Mouse (Mus musculus) heart, postnatal 4 days (tissue): ENCODE data around the gene Slc25a23. TPM values are rescaled to one million over a fixed set of nuclear protein-coding genes. Genes with fewer than 3 reads are reported as not detected.
A peak's percentile ranks its signal among the peaks of the same experiment; 100 is the strongest.
"Not testable (repeated sequence)": the region's sequence is repeated elsewhere in the genome, so short reads cannot be mapped to it uniquely, and the experiment has no call there.

Experiments used
- DNase-seq: peaks from one replicate; pipeline ENCODE4 v3.0.0; 2021
- total RNA-seq, 2 experiments: library from RNA; stranded (reverse); gene quantifications; 2 replicates each; pipeline ENCODE4 v1.2.3; 2021

Slc25a23 gene
- total RNA-seq, 2 experiments from 2014 or later: 78.3 to 81.6 TPM

DNA sequence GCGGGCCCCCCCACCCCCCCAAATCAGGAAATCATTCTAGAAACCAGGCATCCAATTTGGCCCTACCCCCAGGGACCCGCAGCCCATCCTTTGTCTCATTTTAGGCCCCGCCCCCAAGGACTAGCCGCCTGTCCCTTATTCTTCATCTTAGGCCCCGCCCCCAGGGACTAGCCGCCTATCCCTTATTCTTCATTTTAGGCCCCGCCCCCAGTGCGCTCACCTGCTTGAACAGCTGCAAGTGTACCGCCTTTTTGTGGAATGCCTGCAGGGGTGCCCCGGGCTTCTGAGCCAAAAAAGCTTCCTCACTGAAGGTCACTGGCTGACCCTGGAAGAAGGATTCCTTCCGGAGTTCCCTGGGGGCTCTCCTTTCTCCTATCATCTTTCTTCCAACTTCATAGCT, 11.0 kb upstream of the Slc25a23 start:
- DNase-seq: no peak

- DNase-seq: no peak
Observed at GRCm38 (mm10) chr17:57070272-57070671, 10.6 kb upstream of the Slc25a23 start.

GRCm38 (mm10) chr17:57066908-57067307, 7.2 kb upstream of the Slc25a23 start:
- no peak for DNase-seq

GRCm38 (mm10) chr17:57063031-57063430, 3.4 kb upstream of the Slc25a23 start:
- DNase-seq: no peak

- DNase-seq: no peak
Observed at GRCm38 (mm10) chr17:57062548-57062947, 2.9 kb upstream of the Slc25a23 start.

DNA sequence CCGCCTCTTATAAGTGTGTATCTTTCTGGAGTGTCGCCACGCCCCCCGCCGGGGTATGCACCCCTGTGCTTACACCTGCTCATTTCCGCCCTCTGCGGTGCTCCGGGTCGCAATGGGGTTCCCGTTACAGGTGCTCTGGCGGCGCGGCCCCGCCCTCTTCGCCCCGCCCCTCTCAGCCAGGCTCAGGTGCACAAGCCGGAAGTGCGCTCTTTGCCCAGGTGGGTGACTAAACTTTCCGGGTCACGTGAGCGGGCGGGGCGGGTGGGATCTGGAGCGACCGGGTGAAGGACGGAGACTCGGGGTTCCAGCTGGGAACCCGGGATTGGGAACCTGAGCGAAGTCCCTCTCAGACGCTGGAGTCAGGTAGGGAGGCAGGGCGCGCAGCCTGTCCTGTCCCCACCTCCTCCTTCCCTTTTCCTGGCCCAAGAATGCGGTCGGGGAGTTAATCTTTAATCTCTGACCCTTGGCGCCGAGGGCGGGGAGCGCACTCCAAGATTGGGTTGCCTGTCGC, 2.4 kb upstream of the Slc25a23 start:
- DNase-seq: no peak

DNA sequence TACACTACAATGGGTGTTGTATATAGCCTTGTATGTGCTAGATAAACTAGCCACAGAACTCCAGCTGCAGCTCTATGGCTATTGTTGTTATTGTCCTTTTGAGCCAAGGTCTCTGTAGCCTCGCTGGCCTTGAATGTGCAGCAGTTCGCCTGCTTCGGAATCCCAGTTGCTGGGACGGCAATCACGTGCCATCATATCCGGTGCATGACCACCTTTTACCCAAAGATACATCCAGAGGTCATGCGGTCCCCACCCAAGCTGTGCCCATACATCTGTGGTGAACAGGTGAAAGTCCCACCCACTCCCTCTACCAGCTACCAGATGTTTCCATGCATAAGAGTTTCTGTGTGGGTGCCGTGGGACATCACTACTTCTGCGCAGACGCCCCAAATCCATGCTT, 1.4 kb upstream of the Slc25a23 start:
- DNase-seq: no peak

DNA sequence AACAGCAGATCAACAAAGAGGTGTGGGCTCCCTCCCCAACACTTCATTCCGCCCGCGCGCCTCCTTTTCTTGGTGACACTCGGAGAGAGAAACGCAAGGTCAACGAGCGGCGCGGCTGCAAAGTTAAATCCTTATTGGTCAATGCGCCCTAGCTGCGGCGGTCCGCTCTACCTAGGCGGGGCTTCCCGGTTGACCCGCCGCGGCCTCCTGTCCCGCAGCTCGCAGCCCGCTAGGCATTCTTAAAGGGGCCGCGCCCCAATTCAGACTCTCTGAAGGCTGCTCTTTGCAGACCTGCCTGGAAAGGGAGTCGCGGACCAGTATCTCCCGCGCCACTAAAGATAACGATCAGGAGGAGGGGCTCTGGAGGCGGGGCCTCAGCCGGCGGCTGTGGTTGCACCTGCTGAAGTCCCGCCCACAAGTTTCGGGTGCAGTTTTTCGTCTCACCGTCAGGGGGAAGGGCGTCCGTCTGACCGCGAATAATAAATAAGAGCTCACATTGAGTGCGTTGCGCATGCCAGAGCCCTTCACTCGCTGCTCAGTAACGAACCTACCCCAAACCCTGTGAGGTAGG, 653 bp upstream of the Slc25a23 start:
- DNase-seq: peak; percentile 94

DNA sequence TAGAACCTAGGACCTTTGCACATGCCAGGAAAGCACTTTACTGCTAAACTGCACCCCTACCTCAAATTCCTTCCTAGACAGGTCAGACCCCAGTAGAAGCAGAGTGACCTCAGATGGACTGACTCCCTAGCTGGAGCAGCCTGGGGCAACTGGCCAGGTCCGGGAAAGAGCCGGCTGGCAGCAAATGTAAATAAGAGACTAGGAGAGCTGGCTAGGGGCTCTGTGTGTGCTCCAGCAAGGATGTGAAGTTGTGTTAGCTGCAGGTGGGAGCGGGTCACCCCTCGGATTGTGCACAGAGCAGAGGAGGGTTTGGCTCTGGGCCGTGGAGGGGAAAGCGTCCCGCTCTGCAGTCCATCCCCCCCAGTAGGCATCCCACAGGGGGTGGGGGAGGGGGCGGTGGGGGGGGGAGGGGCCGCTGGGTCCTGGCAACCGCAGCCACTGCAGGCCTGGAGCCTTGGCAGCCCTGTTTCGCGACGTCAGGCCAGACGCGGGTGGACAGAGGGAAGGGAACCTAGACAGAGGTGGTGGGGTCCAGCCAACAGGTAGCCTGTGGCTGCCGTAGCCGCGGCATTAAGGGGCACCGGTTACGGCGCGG, 675 bp downstream of the Slc25a23 start, which contains the start of gene Crb3:
TSS of gene Crb3 (plus strand) at position 215 of the 595 bp plus-strand sequence.
- peak; percentile 71 for DNase-seq

DNA sequence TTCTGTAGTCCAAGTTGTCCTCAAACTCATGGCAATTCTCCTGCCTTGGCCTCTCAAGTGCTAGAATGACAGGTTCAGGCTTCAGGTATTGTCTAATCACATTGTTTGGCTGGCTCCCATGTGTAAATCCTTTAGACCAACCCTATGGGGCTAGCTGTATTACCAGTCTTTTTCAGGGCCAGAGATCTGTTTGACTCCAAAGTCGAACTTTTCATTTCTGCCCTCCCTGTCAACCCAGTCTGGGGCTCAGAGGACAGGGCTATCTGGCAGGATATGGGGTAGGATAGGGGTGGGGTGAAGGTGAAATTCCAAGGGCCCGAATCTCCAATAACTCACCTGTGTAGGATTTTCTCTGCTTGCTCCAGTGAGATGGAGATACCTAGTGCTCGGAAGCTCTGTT, 3.4 kb downstream of the Slc25a23 start:
- DNase-seq: no peak

- not testable (repeated sequence) for DNase-seq
Observed at GRCm38 (mm10) chr17:57051679-57052078, 8.0 kb downstream of the Slc25a23 start.

DNA sequence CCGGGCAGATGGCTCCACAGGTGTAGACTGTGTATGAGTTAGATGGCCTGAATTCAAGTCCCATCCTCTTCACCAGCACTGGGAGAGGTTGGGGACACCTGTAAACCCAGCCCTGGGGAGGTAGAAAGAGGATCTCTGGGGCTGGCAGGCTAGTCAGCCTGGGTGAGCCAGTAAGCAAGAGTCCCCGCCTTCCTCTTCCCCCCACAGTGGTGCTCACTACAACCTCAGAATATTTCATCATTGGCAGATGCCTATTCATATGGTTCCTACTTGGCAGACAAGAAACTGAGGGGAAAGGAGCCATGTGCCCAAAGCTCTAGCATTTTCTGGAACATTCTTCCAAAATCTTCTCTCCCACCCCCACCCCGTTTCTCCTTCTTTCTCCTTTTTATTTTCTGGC, 10.8 kb downstream of the Slc25a23 start:
- DNase-seq: no peak

GRCm38 (mm10) chr17:57047406-57047805, 12.3 kb downstream of the Slc25a23 start:
- DNase-seq: no peak

DNA sequence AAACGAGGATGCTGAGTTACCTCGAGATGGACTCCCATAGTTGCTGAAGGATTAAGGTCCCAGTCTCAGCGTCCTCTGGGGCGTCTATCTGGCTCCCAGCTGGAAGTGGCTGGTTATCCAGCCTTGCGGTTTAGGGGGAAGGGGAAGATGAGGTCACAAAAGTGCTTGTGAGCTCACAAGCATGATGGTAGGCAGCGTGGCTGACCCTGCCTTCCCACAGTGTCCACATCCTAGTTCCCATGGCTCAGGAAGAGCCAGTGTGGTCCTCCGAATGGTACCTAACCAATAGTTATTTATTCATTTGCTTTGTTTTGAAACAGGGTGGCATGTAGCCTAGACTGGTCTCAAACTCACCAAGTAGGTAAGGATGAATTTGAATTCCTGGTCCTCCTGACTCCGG, 18.1 kb downstream of the Slc25a23 start, which contains the start of gene Slc25a41:
TSS of gene Slc25a41 (minus strand) at position 101 of the 400 bp plus-strand sequence.
- no peak for DNase-seq

- DNase-seq: no peak
Observed at GRCm38 (mm10) chr17:57038978-57039377, 20.7 kb downstream of the Slc25a23 start.

DNA sequence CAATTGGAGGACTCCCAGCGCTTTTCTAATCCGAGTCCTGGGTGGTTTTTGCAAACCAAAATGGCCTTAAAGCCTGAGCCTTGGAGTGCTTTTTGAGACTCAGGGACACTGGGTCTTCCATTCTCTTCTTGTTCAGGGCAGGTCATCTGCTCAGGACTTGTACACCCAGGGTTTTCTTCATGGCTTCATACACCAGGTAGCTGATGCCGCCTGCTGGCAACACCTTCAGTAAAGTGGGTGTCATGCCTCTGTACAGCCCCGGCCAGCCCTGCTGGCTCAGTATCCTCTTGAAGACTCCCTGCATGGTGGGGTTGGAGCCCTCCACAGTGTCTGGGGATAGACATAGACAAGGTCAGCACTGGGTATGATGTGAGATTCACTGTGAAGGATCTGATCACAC, 26.8 kb downstream of the Slc25a23 start:
- DNase-seq: no peak

DNA sequence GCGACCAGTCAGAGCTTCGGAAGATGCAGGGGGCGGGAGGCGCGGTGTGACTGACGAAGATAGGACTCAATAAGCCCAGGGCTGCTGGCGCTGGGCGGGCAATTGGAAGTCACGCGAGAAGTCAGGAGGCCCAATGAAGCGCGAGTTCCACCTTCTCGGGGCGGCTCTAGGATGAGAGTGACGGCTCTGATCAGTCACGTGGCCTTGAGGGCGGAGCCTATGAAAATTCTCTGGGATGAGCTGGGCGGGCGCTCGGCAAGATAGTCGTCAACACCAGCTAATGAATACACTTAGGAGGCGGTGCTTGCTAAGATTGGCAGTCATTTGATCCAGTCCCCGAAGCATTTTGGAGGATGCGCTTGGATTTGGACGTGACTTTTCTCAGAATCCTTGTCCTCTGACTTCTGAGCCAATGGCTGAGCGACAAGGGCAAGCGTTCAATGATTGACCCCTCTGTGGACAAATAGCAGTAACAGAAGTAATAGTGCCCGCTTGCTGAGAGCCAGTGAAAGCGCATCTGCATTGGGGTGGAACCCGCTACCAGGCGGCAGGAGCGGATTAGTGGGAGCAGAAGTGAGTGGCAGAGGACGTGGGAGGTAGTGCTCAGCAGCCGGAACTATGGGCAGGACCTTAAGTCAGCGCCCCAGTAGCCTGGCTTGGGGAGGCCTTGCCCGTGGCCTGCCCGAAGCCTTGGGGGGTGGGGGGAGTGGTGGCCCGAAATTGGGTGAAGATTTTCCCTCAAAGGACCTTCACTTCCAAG, 27.8 kb downstream of the Slc25a23 start:
- DNase-seq: peak; percentile 99

- DNase-seq: peak; percentile 71
Observed at GRCm38 (mm10) chr17:57030931-57031660, 28.6 kb downstream of the Slc25a23 start, which contains the start of gene Khsrp. Gene Khsrp (minus strand): TSS chr17:57031522.

DNA sequence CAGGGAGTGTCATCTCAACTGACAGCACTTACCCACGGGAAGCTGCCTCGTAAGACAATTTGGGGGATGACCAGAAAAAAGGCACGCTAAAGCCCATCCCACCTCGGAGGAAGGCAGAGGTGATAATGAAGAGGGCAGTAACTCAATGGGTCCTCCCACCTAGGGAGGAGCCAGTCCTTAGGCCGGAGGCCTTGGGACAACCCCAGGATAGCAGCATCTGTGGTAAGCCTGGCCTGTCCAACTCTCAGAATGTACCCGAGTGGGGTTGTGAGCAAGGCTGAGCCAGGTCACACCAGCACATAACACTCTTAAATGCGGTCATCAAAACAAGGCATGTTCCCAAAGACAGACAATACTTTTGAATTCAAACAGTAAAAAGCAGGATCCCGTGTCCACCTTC, 30.0 kb downstream of the Slc25a23 start:
- DNase-seq: no peak

DNA sequence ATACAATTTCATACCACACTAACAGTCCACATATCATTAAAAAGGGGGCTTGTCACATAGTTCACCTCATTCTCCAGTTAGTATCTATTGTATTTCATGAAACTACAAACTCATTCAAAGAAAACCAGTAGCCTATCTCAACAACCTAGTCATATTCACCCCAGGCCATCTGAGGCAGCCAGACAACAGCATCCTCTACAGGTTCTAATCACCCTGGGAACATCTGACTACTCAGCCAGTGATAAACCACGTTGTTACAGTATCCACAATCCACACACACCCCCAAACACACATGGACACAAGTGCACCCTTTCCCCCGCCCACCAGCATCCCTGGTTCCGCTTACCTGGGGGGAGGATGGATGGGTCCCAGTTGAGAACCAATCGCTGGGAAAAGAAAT, 32.2 kb downstream of the Slc25a23 start:
- no peak for DNase-seq

DNA sequence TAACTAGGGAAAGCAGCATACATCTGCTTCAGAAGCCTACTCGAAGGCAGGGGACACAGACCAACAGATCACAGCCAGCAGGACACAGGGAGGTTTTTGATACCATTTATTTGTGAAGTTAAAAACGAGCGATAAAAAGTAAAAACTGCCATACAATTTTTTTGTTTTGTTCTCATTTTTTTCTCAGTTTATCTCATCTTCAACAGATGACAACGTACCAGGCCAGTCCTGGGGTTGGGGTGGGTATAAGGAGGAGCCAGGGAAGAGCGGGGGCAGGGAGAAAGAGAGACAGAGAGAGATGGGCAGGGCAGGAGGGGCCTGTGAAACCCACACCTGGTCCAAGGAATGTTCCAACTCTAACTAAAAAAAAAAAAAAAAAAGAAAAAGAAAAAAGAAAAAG, 38.7 kb downstream of the Slc25a23 start:
- no peak for DNase-seq

- DNase-seq: no peak
Observed at GRCm38 (mm10) chr17:57019693-57020092, 40.0 kb downstream of the Slc25a23 start.
